Mouse (Mus musculus): ENCODE measurements around the gene Gm28036. TPM values are rescaled to one million over a fixed set of nuclear protein-coding genes. Genes with fewer than 3 reads are reported as not detected.

The Gm28036 gene
- total RNA-seq, 4 experiments from 2014 or later, result 10.4 to 33.0 (median 23.4) TPM

Other genes with a start within 250 kb of the Gm28036 start
- 10 to 100 TPM; 82.6 to 97.0 (median 87.0) TPM for gene Uqcc1, start 196.8 kb downstream of the Gm28036 start, total RNA-seq (2022)
- gene Gm15557, start 186.4 kb downstream of the Gm28036 start, total RNA-seq (2022), result not detected
- under 1 TPM; 0.20 to 0.37 (median 0.24) TPM for gene Gdf5, start 181.7 kb downstream of the Gm28036 start, total RNA-seq (2022)
- gene Cep250, start 170.6 kb downstream of the Gm28036 start, total RNA-seq (2022), result 10 to 100 TPM; 19.3 to 23.7 (median 19.8) TPM
- gene 6430550D23Rik, start 119.1 kb downstream of the Gm28036 start, total RNA-seq (2022), result 1 to 10 TPM; 1.5 to 2.4 (median 1.8) TPM
- gene Ergic3, start 119.0 kb downstream of the Gm28036 start, total RNA-seq (2022), result 100 to 1,000 TPM; 207 to 236 (median 220) TPM
- gene Fer1l4, start 74.1 kb downstream of the Gm28036 start, total RNA-seq (2022), result not detected
- 1 to 10 TPM; 2.9 to 4.0 (median 3.7) TPM for gene Spag4, start 61.9 kb downstream of the Gm28036 start, total RNA-seq (2022)
- gene Cpne1, start 15.1 kb downstream of the Gm28036 start, total RNA-seq (2022), result 10 to 100 TPM; 25.2 to 37.8 (median 34.2) TPM
- 10 to 100 TPM; 23.0 to 35.0 (median 26.7) TPM for gene Rbm12, start 15.1 kb downstream of the Gm28036 start, total RNA-seq (2022)
- gene Romo1, start 16.9 kb upstream of the Gm28036 start, total RNA-seq (2022), result 100 to 1,000 TPM; 115 to 163 (median 132) TPM
- 10 to 100 TPM; 40.8 to 43.5 (median 42.8) TPM for gene Nfs1, start 17.1 kb upstream of the Gm28036 start, total RNA-seq (2022)
- 100 to 1,000 TPM; 276 to 295 (median 278) TPM for gene Rbm39, start 53.1 kb upstream of the Gm28036 start, total RNA-seq (2022)
- gene Phf20, start 69.4 kb upstream of the Gm28036 start, total RNA-seq (2022), result 10 to 100 TPM; 72.9 to 93.9 (median 80.2) TPM
- gene Cnbd2, start 185.2 kb upstream of the Gm28036 start, total RNA-seq (2022), result 1 to 10 TPM; 4.5 to 8.3 (median 7.3) TPM
- gene Scand1, start 185.6 kb upstream of the Gm28036 start, total RNA-seq (2022), result 10 to 100 TPM; 65.6 to 78.5 (median 72.1) TPM